Mouse (Mus musculus): ENCODE data around the gene Lgr6.

The Lgr6 gene

GRCm38 (mm10) chr1:134972920-134973319 is 132.2 kb downstream of the Lgr6 start:
- in situ Hi-C loops (cut with MboI, MseI) = no loop called here

- in situ Hi-C loops (cut with MboI, MseI) = no loop called here
Measured at GRCm38 (mm10) chr1:134965430-134965829, 139.6 kb downstream of the Lgr6 start.

- in situ Hi-C loops (cut with MboI, MseI) = no loop called here
Measured at GRCm38 (mm10) chr1:134962821-134963220, 142.3 kb downstream of the Lgr6 start.

- in situ Hi-C loops (cut with MboI, MseI) = no loop called here
Measured at GRCm38 (mm10) chr1:134962053-134962803, 142.8 kb downstream of the Lgr6 start, which contains the start of gene Ube2t. Ube2t (plus strand) TSS chr1:134962565.

- in situ Hi-C loops (cut with MboI, MseI) = no loop called here
Measured at GRCm38 (mm10) chr1:134960634-134961033, 144.4 kb downstream of the Lgr6 start.

GRCm38 (mm10) chr1:134955637-134956176 is 149.4 kb downstream of the Lgr6 start, which contains the start of gene Ppp1r12b:
Ppp1r12b (minus strand) TSS chr1:134955942.
- in situ Hi-C loops (cut with MboI, MseI) = no loop called here

- in situ Hi-C loops (cut with MboI, MseI) = no loop called here
Measured at GRCm38 (mm10) chr1:134955050-134955636, 149.9 kb downstream of the Lgr6 start.

GRCm38 (mm10) chr1:134949946-134950345 is 155.1 kb downstream of the Lgr6 start:
- in situ Hi-C loops (cut with MboI, MseI) = no loop called here

- in situ Hi-C loops (cut with MboI, MseI) = no loop called here
Measured at GRCm38 (mm10) chr1:134947590-134947989, 157.5 kb downstream of the Lgr6 start.

GRCm38 (mm10) chr1:134942898-134943297 is 162.2 kb downstream of the Lgr6 start:
- in situ Hi-C loops (cut with MboI, MseI) = no loop called here

GRCm38 (mm10) chr1:134940863-134941262 is 164.2 kb downstream of the Lgr6 start:
- in situ Hi-C loops (cut with MboI, MseI) = no loop called here

GRCm38 (mm10) chr1:134938233-134938632 is 166.8 kb downstream of the Lgr6 start:
- in situ Hi-C loops (cut with MboI, MseI) = loop anchor here in 1 of 2 experiments (10.0 kb wide), 1 partner anchor 337 kb away; no protein-coding TSS in a partner anchor

GRCm38 (mm10) chr1:134936335-134936734 is 168.7 kb downstream of the Lgr6 start:
- in situ Hi-C loops (cut with MboI, MseI) = loop anchor here in 1 of 2 experiments (10.0 kb wide), 1 partner anchor 338 kb away; no protein-coding TSS in a partner anchor

All from T-helper 17 cell (primary cell).